Mouse (Mus musculus) frontal cortex, adult (tissue): ENCODE data around the gene Camk1.

Source experiments
- ATAC-seq: cut with Nextera tagmentation; 2 replicates; pipeline ENCODE4 v1.9.2; 2017; ENCODE audit warnings: mild to moderate bottlenecking, moderate library complexity, mixed read lengths; ENCODE audit not compliant: low TSS enrichment

Gene Camk1

GRCm38 (mm10) chr6:113306322-113306985 lies 37.3 kb downstream of the Camk1 start:
- ATAC-seq, result peak; percentile 87

- no peak for ATAC-seq
These were observed 41.5 kb downstream of the Camk1 start for GRCm38 (mm10) chr6:113302258-113302657.

DNA sequence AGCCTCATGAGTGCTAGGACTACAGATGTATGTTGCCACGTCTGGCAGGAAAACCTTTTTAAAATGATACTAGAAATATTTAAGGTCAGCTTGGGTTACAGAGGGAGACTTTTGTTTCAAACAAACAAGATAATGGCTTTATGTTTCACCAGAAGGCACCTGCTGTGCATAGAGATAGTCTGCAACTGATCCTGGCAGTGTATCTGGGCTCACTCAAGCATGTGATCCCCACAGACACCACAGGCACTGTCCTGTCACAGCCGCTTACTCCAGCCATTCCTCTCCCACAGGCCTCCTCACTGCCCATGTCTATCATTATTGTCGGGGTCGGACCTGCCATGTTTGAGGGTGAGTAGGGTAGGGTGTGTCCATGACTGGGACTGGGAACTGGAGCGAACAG lies 42.4 kb downstream of the Camk1 start:
- ATAC-seq, result no peak

- ATAC-seq, result no peak
These were observed 47.1 kb downstream of the Camk1 start for GRCm38 (mm10) chr6:113296639-113297038.

GRCm38 (mm10) chr6:113296046-113296445 lies 47.7 kb downstream of the Camk1 start:
- no peak for ATAC-seq

DNA sequence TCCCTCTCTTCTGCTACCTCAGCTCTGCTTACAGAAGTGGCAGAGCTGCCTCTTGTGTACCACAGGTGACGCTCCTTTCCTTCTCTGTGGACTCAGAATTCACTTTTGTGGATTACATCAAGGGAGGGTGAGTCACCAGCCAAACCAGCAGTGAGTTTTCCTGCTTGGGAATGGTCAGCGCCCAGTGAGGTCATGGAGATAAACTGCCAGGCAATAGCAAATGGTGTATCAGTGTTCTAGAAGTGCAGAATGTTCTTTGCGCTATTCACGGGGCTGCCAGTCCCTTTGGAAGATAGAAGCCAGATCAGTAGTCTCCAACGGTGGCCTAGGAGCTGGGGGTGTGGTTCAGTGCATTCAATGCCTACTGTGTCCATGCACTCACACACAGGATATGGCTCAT lies 50.8 kb downstream of the Camk1 start:
- ATAC-seq, result no peak

GRCm38 (mm10) chr6:113290346-113290745 lies 53.4 kb downstream of the Camk1 start:
- no peak for ATAC-seq

DNA sequence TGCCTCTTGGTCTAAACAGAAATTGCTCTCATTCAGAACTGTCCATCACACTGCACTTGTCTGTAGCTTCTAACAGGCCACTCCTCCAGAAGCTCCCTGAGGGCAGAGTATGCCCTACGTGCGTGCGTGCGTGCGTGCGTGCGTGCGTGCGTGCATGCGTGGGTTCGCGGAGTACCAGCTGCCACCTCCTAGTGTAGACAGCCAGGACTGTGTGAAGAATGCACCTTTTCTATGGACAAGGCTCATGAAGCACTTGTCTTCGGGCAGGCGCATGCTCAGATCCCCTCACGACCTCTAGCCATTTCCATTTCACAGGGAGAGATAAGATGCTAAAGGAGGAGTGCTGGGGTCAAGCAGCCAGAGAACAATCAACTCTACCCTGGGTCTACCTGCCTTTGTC lies 54.4 kb downstream of the Camk1 start:
- ATAC-seq, result no peak

- ATAC-seq, result peak; percentile 82
These were observed 56.5 kb downstream of the Camk1 start for GRCm38 (mm10) chr6:113287236-113287635.

GRCm38 (mm10) chr6:113286316-113286715 lies 57.5 kb downstream of the Camk1 start:
- no peak for ATAC-seq

GRCm38 (mm10) chr6:113284931-113285330 lies 58.9 kb downstream of the Camk1 start:
- no peak for ATAC-seq
